Mouse (Mus musculus): ENCODE data around the gene St6galnac3. TPM values are rescaled to one million over a fixed set of nuclear protein-coding genes. Genes with fewer than 3 reads are reported as not detected.

St6galnac3 gene
- polyA plus RNA-seq, 1 experiment from 2014 or later = 34.1 TPM

GRCm38 (mm10) chr3:153419331-153419730 is 305.6 kb downstream of the St6galnac3 start:
- Histone ChIP-seq H3K4me3 (ENCODE audit: low read depth, low read length) (no peak overlapping the region), H3K27me3 (ENCODE audit: insufficient read depth, low read length) (no peaks in the 10 kb centered on the region), H3K4me2 (no peak overlapping the region), H3K36me3 (ENCODE audit: insufficient read depth) (no peaks in the 10 kb centered on the region), H3K27ac (ENCODE audit: low read depth) (no peak overlapping the region), H3K4me1 (ENCODE audit: insufficient read depth) (no peaks in the 10 kb centered on the region), H3K9ac (no peak overlapping the region), H3K9me3 (ENCODE audit: low read depth, low read length) (no peaks in the 10 kb centered on the region)
- TF ChIP-seq CTCF (IDR thresholded peaks at IDR 0.05; ENCODE audit: low read depth) = no peak
- 70% methylated on average over 7 of the region's 7 CpGs for WGBS
- DNase-seq (no peak), ATAC-seq (ENCODE audit: insufficient read depth) (no peak)

GRCm38 (mm10) chr3:153417001-153417400 is 308.0 kb downstream of the St6galnac3 start:
- no peak for ATAC-seq (ENCODE audit: insufficient read depth)
- 83% methylated on average over 9 of the region's 9 CpGs for WGBS
- Histone ChIP-seq H3K36me3 (ENCODE audit: insufficient read depth) (no peaks in the 10 kb centered on the region), H3K27me3 (ENCODE audit: insufficient read depth, low read length) (no peaks in the 10 kb centered on the region), H3K4me3 (ENCODE audit: low read depth, low read length) (no peak overlapping the region), H3K9ac (no peak overlapping the region), H3K4me1 (ENCODE audit: insufficient read depth) (no peaks in the 10 kb centered on the region), H3K4me2 (no peak overlapping the region), H3K9me3 (ENCODE audit: low read depth, low read length) (no peaks in the 10 kb centered on the region), H3K27ac (ENCODE audit: low read depth) (no peak overlapping the region)
- no peak for DNase-seq
- TF ChIP-seq CTCF (IDR thresholded peaks at IDR 0.05; ENCODE audit: low read depth) = no peak

- H3K4me2 ChIP-seq = no peak overlapping the region
- 82% methylated on average over 4 of the region's 4 CpGs for WGBS
These were observed 308.6 kb downstream of the St6galnac3 start for GRCm38 (mm10) chr3:153416383-153416782.

GRCm38 (mm10) chr3:153414132-153414531 is 310.8 kb downstream of the St6galnac3 start:
- no peak for DNase-seq
- WGBS = 77% methylated on average over 2 of the region's 2 CpGs
- H3K36me3 ChIP-seq (ENCODE audit: insufficient read depth) = no peaks in the 10 kb centered on the region
- TF ChIP-seq CTCF (IDR thresholded peaks at IDR 0.05; ENCODE audit: low read depth) = no peak
- H3K4me2 ChIP-seq = no peak overlapping the region
- no peaks in the 10 kb centered on the region for H3K27me3 ChIP-seq (ENCODE audit: insufficient read depth, low read length)
- no peak overlapping the region for H3K4me3 ChIP-seq (ENCODE audit: low read depth, low read length)
- H3K4me1 ChIP-seq (ENCODE audit: insufficient read depth) = no peaks in the 10 kb centered on the region
- no peak overlapping the region for H3K9ac ChIP-seq
- ATAC-seq (ENCODE audit: insufficient read depth) = no peak
- H3K9me3 ChIP-seq (ENCODE audit: low read depth, low read length) = no peaks in the 10 kb centered on the region
- H3K27ac ChIP-seq (ENCODE audit: low read depth) = no peak overlapping the region

More at GRCm38 (mm10) chr3:153416383-153416782, 308.6 kb downstream of the St6galnac3 start:
- Histone ChIP-seq H3K9ac (no peak overlapping the region), H3K36me3 (ENCODE audit: insufficient read depth) (no peaks in the 10 kb centered on the region), H3K27ac (ENCODE audit: low read depth) (no peak overlapping the region), H3K4me3 (ENCODE audit: low read depth, low read length) (no peak overlapping the region), H3K4me1 (ENCODE audit: insufficient read depth) (no peaks in the 10 kb centered on the region), H3K9me3 (ENCODE audit: low read depth, low read length) (no peaks in the 10 kb centered on the region), H3K27me3 (ENCODE audit: insufficient read depth, low read length) (no peaks in the 10 kb centered on the region)
- no peak for ATAC-seq (ENCODE audit: insufficient read depth)
- no peak for DNase-seq
- TF ChIP-seq CTCF (IDR thresholded peaks at IDR 0.05; ENCODE audit: low read depth) = no peak

- 75% methylated on average over 9 of the region's 9 CpGs for WGBS
- Histone ChIP-seq H3K4me1 (ENCODE audit: insufficient read depth) (no peaks in the 10 kb centered on the region), H3K4me2 (no peak overlapping the region), H3K27me3 (ENCODE audit: insufficient read depth, low read length) (no peaks in the 10 kb centered on the region), H3K9ac (no peak overlapping the region), H3K27ac (ENCODE audit: low read depth) (no peak overlapping the region), H3K9me3 (ENCODE audit: low read depth, low read length) (no peaks in the 10 kb centered on the region), H3K4me3 (ENCODE audit: low read depth, low read length) (no peak overlapping the region), H3K36me3 (ENCODE audit: insufficient read depth) (no peaks in the 10 kb centered on the region)
- DNase-seq = no peak
- ATAC-seq (ENCODE audit: insufficient read depth) = no peak
- TF ChIP-seq CTCF (IDR thresholded peaks at IDR 0.05; ENCODE audit: low read depth) = no peak
These were observed 315.7 kb downstream of the St6galnac3 start for GRCm38 (mm10) chr3:153409286-153409685.

- Histone ChIP-seq H3K27me3 (ENCODE audit: insufficient read depth, low read length) (no peaks in the 10 kb centered on the region), H3K4me2 (no peak overlapping the region), H3K27ac (ENCODE audit: low read depth) (no peak overlapping the region), H3K9ac (no peak overlapping the region), H3K4me3 (ENCODE audit: low read depth, low read length) (no peak overlapping the region), H3K36me3 (ENCODE audit: insufficient read depth) (no peaks in the 10 kb centered on the region), H3K4me1 (ENCODE audit: insufficient read depth) (no peaks in the 10 kb centered on the region), H3K9me3 (ENCODE audit: low read depth, low read length) (no peaks in the 10 kb centered on the region)
- TF ChIP-seq CTCF (IDR thresholded peaks at IDR 0.05; ENCODE audit: low read depth) = no peak
- ATAC-seq (ENCODE audit: insufficient read depth) (no peak), DNase-seq (no peak)
- 80% methylated on average over 6 of the region's 6 CpGs for WGBS
These were observed 316.6 kb downstream of the St6galnac3 start for GRCm38 (mm10) chr3:153408361-153408760.

GRCm38 (mm10) chr3:153407698-153408097 is 317.3 kb downstream of the St6galnac3 start:
- no peak for ATAC-seq (ENCODE audit: insufficient read depth)
- no peaks in the 10 kb centered on the region for H3K4me1 ChIP-seq (ENCODE audit: insufficient read depth)
- no peak overlapping the region for H3K27ac ChIP-seq (ENCODE audit: low read depth)
- H3K4me2 ChIP-seq = no peak overlapping the region
- no peak overlapping the region for H3K4me3 ChIP-seq (ENCODE audit: low read depth, low read length)
- no peaks in the 10 kb centered on the region for H3K36me3 ChIP-seq (ENCODE audit: insufficient read depth)
- 88% methylated on average over 6 of the region's 6 CpGs for WGBS
- H3K9ac ChIP-seq = no peak overlapping the region
- H3K27me3 ChIP-seq (ENCODE audit: insufficient read depth, low read length) = no peaks in the 10 kb centered on the region
- DNase-seq = no peak
- H3K9me3 ChIP-seq (ENCODE audit: low read depth, low read length) = no peaks in the 10 kb centered on the region
- no peak for TF ChIP-seq CTCF (IDR thresholded peaks at IDR 0.05; ENCODE audit: low read depth)

GRCm38 (mm10) chr3:153406858-153407257 is 318.1 kb downstream of the St6galnac3 start:
- Histone ChIP-seq H3K27ac (ENCODE audit: low read depth) (no peak overlapping the region), H3K9ac (no peak overlapping the region), H3K27me3 (ENCODE audit: insufficient read depth, low read length) (no peaks in the 10 kb centered on the region), H3K4me3 (ENCODE audit: low read depth, low read length) (no peak overlapping the region), H3K9me3 (ENCODE audit: low read depth, low read length) (no peaks in the 10 kb centered on the region), H3K4me1 (ENCODE audit: insufficient read depth) (no peaks in the 10 kb centered on the region), H3K36me3 (ENCODE audit: insufficient read depth) (no peaks in the 10 kb centered on the region), H3K4me2 (no peak overlapping the region)
- no peak for TF ChIP-seq CTCF (IDR thresholded peaks at IDR 0.05; ENCODE audit: low read depth)
- ATAC-seq (ENCODE audit: insufficient read depth) (no peak), DNase-seq (no peak)
- WGBS = 78% methylated on average over 1 of the region's 1 CpGs
